Mouse (Mus musculus) liver, postnatal 0 days (tissue): ENCODE results near the gene Ubn1.

Experiments used
- CTCF ChIP-seq: sonication (generic); IDR thresholded peaks from 2 replicates; pipeline ENCODE4 v1.5.1; 2016; ENCODE audit warnings: antibody characterized with exemption, low read depth
- EP300 ChIP-seq: IDR thresholded peaks from 2 replicates; pipeline ENCODE4 v1.6.1; 2016; ENCODE audit warnings: antibody characterized with exemption, low read depth, mild to moderate bottlenecking

GRCm38 (mm10) chr16:5014578-5014977 is 35.3 kb upstream of the Ubn1 start:
- no peak for TF ChIP-seq CTCF
- TF ChIP-seq EP300, result no peak
